Mouse (Mus musculus): ENCODE measurements around the gene Fam168b. TPM values are rescaled to one million over a fixed set of nuclear protein-coding genes. Genes with fewer than 3 reads are reported as not detected.

Fam168b gene
- polyA plus RNA-seq, 1 experiment from 2014 or later, result 114 TPM

- H3K36me3 ChIP-seq (ENCODE audit: control insufficient read depth, insufficient read depth, low read length), result no peaks in the 10 kb centered on the region
- peak overlapping the region; percentile 75 for H3K4me3 ChIP-seq (ENCODE audit: low read depth, low read length)
- 3% methylated on average over 12 of the region's 12 CpGs for WGBS
- no peaks in the 10 kb centered on the region for H3K9me3 ChIP-seq (ENCODE audit: control insufficient read depth, low read length)
- ATAC-seq (ENCODE audit: low FRiP score) (no peak), DNase-seq (ENCODE audit: low spot score, missing footprints) (peak; percentile 88)
- H3K27me3 ChIP-seq (ENCODE audit: control insufficient read depth, insufficient read depth, low read length), result no peaks in the 10 kb centered on the region
- H3K4me1 ChIP-seq (ENCODE audit: control insufficient read depth, insufficient read depth, low read length), result peaks cover 25% of the 10 kb centered on the region
- peak overlapping the region; percentile 80 for H3K4me2 ChIP-seq
- H3K9ac ChIP-seq (ENCODE audit: low read length), result peak overlapping the region; percentile 96
- peak overlapping the region; percentile 90 for H3K27ac ChIP-seq (ENCODE audit: low read depth, low read length)
These were observed 1.0 kb downstream of the Fam168b start for GRCm38 (mm10) chr1:34841709-34842388.

GRCm38 (mm10) chr1:34839241-34839640, 3.6 kb downstream of the Fam168b start:
- H3K27ac ChIP-seq (ENCODE audit: low read depth, low read length), result no peak overlapping the region
- H3K4me2 ChIP-seq, result no peak overlapping the region; the same call in 1 of the 2 replicates
- ATAC-seq (ENCODE audit: low FRiP score), result no peak
- H3K36me3 ChIP-seq (ENCODE audit: control insufficient read depth, insufficient read depth, low read length), result peaks cover 4% of the 10 kb centered on the region
- no peak for DNase-seq (ENCODE audit: low spot score, missing footprints)
- no peak overlapping the region for H3K4me3 ChIP-seq (ENCODE audit: low read depth, low read length)
- no peak overlapping the region for H3K9ac ChIP-seq (ENCODE audit: low read length)
- no peaks in the 10 kb centered on the region for H3K27me3 ChIP-seq (ENCODE audit: control insufficient read depth, insufficient read depth, low read length)
- no peaks in the 10 kb centered on the region for H3K9me3 ChIP-seq (ENCODE audit: control insufficient read depth, low read length)
- 75% methylated on average over 12 of the region's 12 CpGs for WGBS
- H3K4me1 ChIP-seq (ENCODE audit: control insufficient read depth, insufficient read depth, low read length), result peaks cover 25% of the 10 kb centered on the region

- Histone ChIP-seq H3K4me2 (no peak overlapping the region), H3K9ac (ENCODE audit: low read length) (no peak overlapping the region), H3K4me3 (ENCODE audit: low read depth, low read length) (no peak overlapping the region), H3K27ac (ENCODE audit: low read depth, low read length) (no peak overlapping the region), H3K36me3 (ENCODE audit: control insufficient read depth, insufficient read depth, low read length) (peaks cover 4% of the 10 kb centered on the region), H3K27me3 (ENCODE audit: control insufficient read depth, insufficient read depth, low read length) (no peaks in the 10 kb centered on the region), H3K4me1 (ENCODE audit: control insufficient read depth, insufficient read depth, low read length) (peaks cover 25% of the 10 kb centered on the region), H3K9me3 (ENCODE audit: control insufficient read depth, low read length) (no peaks in the 10 kb centered on the region)
- DNase-seq (ENCODE audit: low spot score, missing footprints) (no peak), ATAC-seq (ENCODE audit: low FRiP score) (no peak)
- WGBS, result 58% methylated on average over 6 of the region's 6 CpGs
These were observed 4.7 kb downstream of the Fam168b start for GRCm38 (mm10) chr1:34837951-34838689.

GRCm38 (mm10) chr1:34834904-34835303, 8.0 kb downstream of the Fam168b start:
- WGBS, result 88% methylated on average over 2 of the region's 2 CpGs
- Histone ChIP-seq H3K27ac (ENCODE audit: low read depth, low read length) (no peak overlapping the region), H3K9ac (ENCODE audit: low read length) (no peak overlapping the region), H3K27me3 (ENCODE audit: control insufficient read depth, insufficient read depth, low read length) (no peaks in the 10 kb centered on the region), H3K4me2 (no peak overlapping the region), H3K9me3 (ENCODE audit: control insufficient read depth, low read length) (no peaks in the 10 kb centered on the region), H3K4me1 (ENCODE audit: control insufficient read depth, insufficient read depth, low read length) (peaks cover 9% of the 10 kb centered on the region), H3K36me3 (ENCODE audit: control insufficient read depth, insufficient read depth, low read length) (peaks cover 4% of the 10 kb centered on the region), H3K4me3 (ENCODE audit: low read depth, low read length) (no peak overlapping the region)
- ATAC-seq (ENCODE audit: low FRiP score), result no peak
- DNase-seq (ENCODE audit: low spot score, missing footprints), result no peak

GRCm38 (mm10) chr1:34831381-34831780, 11.5 kb downstream of the Fam168b start:
- Histone ChIP-seq H3K4me3 (ENCODE audit: low read depth, low read length) (no peak overlapping the region), H3K4me2 (no peak overlapping the region), H3K27ac (ENCODE audit: low read depth, low read length) (no peak overlapping the region), H3K4me1 (ENCODE audit: control insufficient read depth, insufficient read depth, low read length) (no peaks in the 10 kb centered on the region), H3K9ac (ENCODE audit: low read length) (no peak overlapping the region), H3K36me3 (ENCODE audit: control insufficient read depth, insufficient read depth, low read length) (peaks cover 7% of the 10 kb centered on the region), H3K27me3 (ENCODE audit: control insufficient read depth, insufficient read depth, low read length) (no peaks in the 10 kb centered on the region), H3K9me3 (ENCODE audit: control insufficient read depth, low read length) (no peaks in the 10 kb centered on the region)
- no peak for ATAC-seq (ENCODE audit: low FRiP score)
- 92% methylated on average over 1 of the region's 1 CpGs for WGBS
- DNase-seq (ENCODE audit: low spot score, missing footprints), result no peak

- H3K4me2 ChIP-seq, result no peak overlapping the region
- H3K27me3 ChIP-seq (ENCODE audit: control insufficient read depth, insufficient read depth, low read length), result no peaks in the 10 kb centered on the region
- no peaks in the 10 kb centered on the region for H3K4me1 ChIP-seq (ENCODE audit: control insufficient read depth, insufficient read depth, low read length)
- H3K9ac ChIP-seq (ENCODE audit: low read length), result no peak overlapping the region
- WGBS, result 84% methylated on average over 2 of the region's 2 CpGs
- DNase-seq (ENCODE audit: low spot score, missing footprints) (no peak), ATAC-seq (ENCODE audit: low FRiP score) (no peak)
- H3K9me3 ChIP-seq (ENCODE audit: control insufficient read depth, low read length), result no peaks in the 10 kb centered on the region
- H3K4me3 ChIP-seq (ENCODE audit: low read depth, low read length), result no peak overlapping the region
- H3K27ac ChIP-seq (ENCODE audit: low read depth, low read length), result no peak overlapping the region
- H3K36me3 ChIP-seq (ENCODE audit: control insufficient read depth, insufficient read depth, low read length), result peaks cover 6% of the 10 kb centered on the region
These were observed 11.9 kb downstream of the Fam168b start for GRCm38 (mm10) chr1:34830934-34831333.

- ATAC-seq (ENCODE audit: low FRiP score) (no peak), DNase-seq (ENCODE audit: low spot score, missing footprints) (peak; percentile 64)
- no peaks in the 10 kb centered on the region for H3K9me3 ChIP-seq (ENCODE audit: control insufficient read depth, low read length)
- H3K4me2 ChIP-seq, result no peak overlapping the region
- H3K4me3 ChIP-seq (ENCODE audit: low read depth, low read length), result no peak overlapping the region
- H3K9ac ChIP-seq (ENCODE audit: low read length), result no peak overlapping the region
- H3K27me3 ChIP-seq (ENCODE audit: control insufficient read depth, insufficient read depth, low read length), result no peaks in the 10 kb centered on the region
- WGBS, result 92% methylated on average over 5 of the region's 5 CpGs
- H3K4me1 ChIP-seq (ENCODE audit: control insufficient read depth, insufficient read depth, low read length), result no peaks in the 10 kb centered on the region
- H3K27ac ChIP-seq (ENCODE audit: low read depth, low read length), result no peak overlapping the region
- H3K36me3 ChIP-seq (ENCODE audit: control insufficient read depth, insufficient read depth, low read length), result peaks cover 9% of the 10 kb centered on the region
These were observed 14.2 kb downstream of the Fam168b start for GRCm38 (mm10) chr1:34828528-34829294.

GRCm38 (mm10) chr1:34827900-34828299, 15.0 kb downstream of the Fam168b start:
- Histone ChIP-seq H3K36me3 (ENCODE audit: control insufficient read depth, insufficient read depth, low read length) (peaks cover 9% of the 10 kb centered on the region), H3K9ac (ENCODE audit: low read length) (no peak overlapping the region), H3K4me3 (ENCODE audit: low read depth, low read length) (no peak overlapping the region), H3K27ac (ENCODE audit: low read depth, low read length) (no peak overlapping the region), H3K4me1 (ENCODE audit: control insufficient read depth, insufficient read depth, low read length) (no peaks in the 10 kb centered on the region), H3K27me3 (ENCODE audit: control insufficient read depth, insufficient read depth, low read length) (no peaks in the 10 kb centered on the region), H3K9me3 (ENCODE audit: control insufficient read depth, low read length) (no peaks in the 10 kb centered on the region), H3K4me2 (no peak overlapping the region)
- no peak for ATAC-seq (ENCODE audit: low FRiP score)
- WGBS, result 84% methylated on average over 7 of the region's 7 CpGs
- no peak for DNase-seq (ENCODE audit: low spot score, missing footprints)

- H3K9me3 ChIP-seq (ENCODE audit: control insufficient read depth, low read length), result no peaks in the 10 kb centered on the region
- H3K36me3 ChIP-seq (ENCODE audit: control insufficient read depth, insufficient read depth, low read length), result peaks cover 11% of the 10 kb centered on the region
- H3K9ac ChIP-seq (ENCODE audit: low read length), result no peak overlapping the region
- WGBS, result 91% methylated on average over 9 of the region's 9 CpGs
- no peak overlapping the region for H3K27ac ChIP-seq (ENCODE audit: low read depth, low read length)
- H3K27me3 ChIP-seq (ENCODE audit: control insufficient read depth, insufficient read depth, low read length), result no peaks in the 10 kb centered on the region
- H3K4me3 ChIP-seq (ENCODE audit: low read depth, low read length), result no peak overlapping the region
- DNase-seq (ENCODE audit: low spot score, missing footprints) (no peak), ATAC-seq (ENCODE audit: low FRiP score) (no peak)
- no peaks in the 10 kb centered on the region for H3K4me1 ChIP-seq (ENCODE audit: control insufficient read depth, insufficient read depth, low read length)
- H3K4me2 ChIP-seq, result no peak overlapping the region
These were observed 17.0 kb downstream of the Fam168b start for GRCm38 (mm10) chr1:34825909-34826308.
